Mouse (Mus musculus) CH12.LX (cell line): ENCODE measurements around the gene Fbl. TPM values are rescaled to one million over a fixed set of nuclear protein-coding genes. Genes with fewer than 3 reads are reported as not detected.
A peak's percentile ranks its signal among the peaks of the same experiment; 100 is the strongest.

Experiments used
- DNase-seq: peaks from one replicate; pipeline ENCODE4 v3.0.0-alpha.2; 2013; ENCODE audit errors: extremely low read depth
- H3K27ac ChIP-seq: 2 replicates; pipeline ENCODE4 v1.5.1; 2012; ENCODE audit warnings: low read depth, mild to moderate bottlenecking, control low read depth, moderate library complexity; ENCODE audit not compliant: insufficient read depth
- H3K27me3 ChIP-seq: replicated peaks from 2 replicates; pipeline ENCODE3; 2012; ENCODE audit warnings: inconsistent platforms
- H3K36me3 ChIP-seq, 2 experiments: replicated peaks in 1 of 2; 2 replicates each; pipeline versions ENCODE3 to v1.6.1; 2012; ENCODE audit warnings: inconsistent platforms in 1 of 2, low read length in 1 of 2, mild to moderate bottlenecking in 1 of 2, mixed read lengths in 1 of 2, moderate library complexity in 1 of 2; ENCODE audit not compliant: control insufficient read depth in 1 of 2, insufficient read depth in 1 of 2
- H3K4me1 ChIP-seq, 2 experiments: 2 replicates each; pipeline ENCODE4 v1.6.1; 2012; ENCODE audit warnings: inconsistent platforms in 1 of 2, moderate library complexity in 1 of 2; ENCODE audit not compliant: insufficient read depth in 2 of 2, control insufficient read depth in 1 of 2
- H3K4me2 ChIP-seq: 2 replicates; pipeline ENCODE4 v1.6.1; 2012; ENCODE audit warnings: low read depth, mild to moderate bottlenecking, control low read depth; ENCODE audit not compliant: poor library complexity, insufficient read depth, severe bottlenecking
- H3K4me3 ChIP-seq, 3 experiments: fragments of 150-350 bp in 1 of 3; sonication (generic) in 1 of 3; replicated peaks in 1 of 3; 2 replicates each; pipeline versions ENCODE3 to v1.5.1; 2011 to 2012; ENCODE audit warnings: low read depth in 2 of 3, low read length in 2 of 3, mild to moderate bottlenecking in 2 of 3, moderate library complexity in 2 of 3, control low read depth in 1 of 3, improper control_type of control experiment in 1 of 3, inconsistent platforms in 1 of 3, mixed read lengths in 1 of 3; ENCODE audit not compliant: poor library complexity in 1 of 3
- H3K79me2 ChIP-seq: replicated peaks from 2 replicates; pipeline ENCODE4 v1.6.1; 2012; ENCODE audit warnings: mild to moderate bottlenecking, moderate library complexity; ENCODE audit not compliant: control insufficient read depth, poor library complexity, insufficient read depth, severe bottlenecking; ENCODE audit errors: extremely low read depth
- H3K9ac ChIP-seq: 2 replicates; pipeline ENCODE4 v1.6.1; 2012; ENCODE audit warnings: low read depth, mild to moderate bottlenecking, control low read depth, moderate library complexity; ENCODE audit not compliant: insufficient read depth
- H3K9me3 ChIP-seq: replicated peaks from 2 replicates; pipeline ENCODE3; 2012; ENCODE audit warnings: low read length, inconsistent platforms, mixed read lengths
- BHLHE40 ChIP-seq: IDR thresholded peaks from 2 replicates; pipeline ENCODE4 v1.6.1; 2011; ENCODE audit warnings: mild to moderate bottlenecking, low read depth, low read length, improper control_type of control experiment
- CHD1 ChIP-seq: IDR thresholded peaks from 2 replicates; pipeline ENCODE4 v1.6.1; 2012; ENCODE audit warnings: low read depth, low read length, improper control_type of control experiment, inconsistent platforms
- E2F4 ChIP-seq: IDR thresholded peaks from 2 replicates; pipeline ENCODE4 v1.6.1; 2011; ENCODE audit warnings: low read depth, low read length, improper control_type of control experiment; ENCODE audit not compliant: insufficient replicate concordance
- EP300 ChIP-seq: IDR thresholded peaks from 2 replicates; pipeline ENCODE4 v1.6.1; 2011; ENCODE audit warnings: low read length, improper control_type of control experiment
- ETS1 ChIP-seq: conservative IDR thresholded peaks from 2 replicates; pipeline ENCODE4 v1.6.1; 2012; ENCODE audit warnings: low read depth, mild to moderate bottlenecking, inconsistent platforms, low read length, improper control_type of control experiment, moderate library complexity
- GABPA ChIP-seq: IDR thresholded peaks from 2 replicates; pipeline ENCODE4 v1.6.1; 2012; ENCODE audit warnings: low read depth, low read length, improper control_type of control experiment, inconsistent platforms; ENCODE audit not compliant: insufficient replicate concordance
- HCFC1 ChIP-seq: IDR thresholded peaks from 2 replicates; pipeline ENCODE4 v1.6.1; 2012; ENCODE audit warnings: low read depth, mild to moderate bottlenecking, inconsistent platforms, low read length, improper control_type of control experiment
- JUN ChIP-seq: IDR thresholded peaks from 2 replicates; pipeline ENCODE4 v1.6.1; 2011; ENCODE audit warnings: low read depth, mild to moderate bottlenecking, low read length, improper control_type of control experiment, moderate library complexity; ENCODE audit not compliant: insufficient read depth
- MAFK ChIP-seq: IDR thresholded peaks from 2 replicates; pipeline ENCODE4 v1.6.1; 2011; ENCODE audit warnings: low read length, improper control_type of control experiment; ENCODE audit not compliant: insufficient replicate concordance
- MAZ ChIP-seq: IDR thresholded peaks from 2 replicates; pipeline ENCODE4 v1.6.1; 2012; ENCODE audit warnings: low read depth, mild to moderate bottlenecking, inconsistent platforms, low read length, improper control_type of control experiment, moderate library complexity
- MEF2A ChIP-seq: IDR thresholded peaks from 2 replicates; pipeline ENCODE4 v1.6.1; 2014; ENCODE audit warnings: low read depth, mild to moderate bottlenecking, inconsistent platforms, low read length, improper control_type of control experiment, borderline replicate concordance
- MXI1 ChIP-seq: IDR thresholded peaks from 2 replicates; pipeline ENCODE4 v1.6.1; 2011; ENCODE audit warnings: mild to moderate bottlenecking, low read depth, low read length, improper control_type of control experiment
- NRF1 ChIP-seq: IDR thresholded peaks from 2 replicates; pipeline ENCODE4 v1.6.1; 2014; ENCODE audit warnings: low read depth, mild to moderate bottlenecking, inconsistent platforms, low read length, improper control_type of control experiment, moderate library complexity
- POLR2A ChIP-seq: IDR thresholded peaks from 2 replicates; pipeline ENCODE4 v1.6.1; 2011; ENCODE audit warnings: low read depth, mild to moderate bottlenecking, improper control_type of control experiment, low read length
- RAD21 ChIP-seq: IDR thresholded peaks from 2 replicates; pipeline ENCODE4 v1.6.1; 2011; ENCODE audit warnings: low read depth, mild to moderate bottlenecking, low read length, improper control_type of control experiment, moderate library complexity
- RCOR1 ChIP-seq: conservative IDR thresholded peaks from 2 replicates; pipeline ENCODE4 v1.6.1; 2012; ENCODE audit warnings: low read depth, mild to moderate bottlenecking, inconsistent platforms, low read length, improper control_type of control experiment
- SMC3 ChIP-seq: IDR thresholded peaks from 2 replicates; pipeline ENCODE4 v1.6.1; 2011; ENCODE audit warnings: low read depth, low read length, improper control_type of control experiment
- TCF12 ChIP-seq: IDR thresholded peaks from 2 replicates; pipeline ENCODE4 v1.6.1; 2014; ENCODE audit warnings: low read depth, mild to moderate bottlenecking, inconsistent platforms, low read length, improper control_type of control experiment
- UBTF ChIP-seq: IDR thresholded peaks from 2 replicates; pipeline ENCODE4 v1.6.1; 2012; ENCODE audit warnings: low read depth, mild to moderate bottlenecking, inconsistent platforms, low read length, improper control_type of control experiment, moderate library complexity
- USF1 ChIP-seq: IDR thresholded peaks from 2 replicates; pipeline ENCODE4 v1.6.1; 2014; ENCODE audit warnings: low read depth, mild to moderate bottlenecking, inconsistent platforms, low read length, improper control_type of control experiment
- USF2 ChIP-seq: conservative IDR thresholded peaks from 2 replicates; pipeline ENCODE4 v1.6.1; 2011; ENCODE audit warnings: low read depth, low read length, improper control_type of control experiment
- ZC3H11A ChIP-seq: IDR thresholded peaks from 2 replicates; pipeline ENCODE4 v1.6.1; 2012; ENCODE audit warnings: low read depth, mild to moderate bottlenecking, inconsistent platforms, low read length, improper control_type of control experiment
- ZKSCAN1 ChIP-seq: IDR thresholded peaks from 2 replicates; pipeline ENCODE4 v1.6.1; 2012; ENCODE audit warnings: low read depth, inconsistent platforms, low read length, improper control_type of control experiment, borderline replicate concordance
- ZNF384 ChIP-seq: IDR thresholded peaks from 2 replicates; pipeline ENCODE4 v1.6.1; 2012; ENCODE audit warnings: low read depth, low read length, improper control_type of control experiment, inconsistent platforms
- dilution Hi-C: fragments of 300-500 bp; cut with MboI; formaldehyde crosslinking; loops from 2 replicates; pipeline ENCODE4 v1.14.3; 2020; ENCODE audit warnings: low sequenced_read_pairs; ENCODE audit not compliant: extremely low pct_unique_long_range_greater_than_20kb, extremely low pct_ligation_motif_present
- in situ Hi-C: fragments of 300-500 bp; cut with MboI; formaldehyde crosslinking; loops from 3 replicates; pipeline ENCODE4 v1.14.3; 2019; ENCODE audit warnings: low sequenced_read_pairs, low pct_ligation_motif_present, low pct_unique_long_range_greater_than_20kb, mixed read lengths
- polyA plus RNA-seq: library from polyadenylated mRNA; unstranded; fragments of >175 nt; gene quantifications from 2 replicates; pipeline ENCODE4 v1.2.1, GENCODE M21; 2012; ENCODE audit warnings: low read depth; ENCODE audit not compliant: insufficient read length
- total RNA-seq, 2 experiments: library from RNA; depleted of rRNA; stranded (reverse); fragments of 300-350 nt in 1 of 2; fragments of >200 nt in 1 of 2; gene quantifications; 2 replicates each; pipeline ENCODE4 v1.2.3; 2012 to 2014

Gene Fbl
- total and polyA plus RNA-seq, 3 experiments = 151 to 426 (median 180) TPM

DNA sequence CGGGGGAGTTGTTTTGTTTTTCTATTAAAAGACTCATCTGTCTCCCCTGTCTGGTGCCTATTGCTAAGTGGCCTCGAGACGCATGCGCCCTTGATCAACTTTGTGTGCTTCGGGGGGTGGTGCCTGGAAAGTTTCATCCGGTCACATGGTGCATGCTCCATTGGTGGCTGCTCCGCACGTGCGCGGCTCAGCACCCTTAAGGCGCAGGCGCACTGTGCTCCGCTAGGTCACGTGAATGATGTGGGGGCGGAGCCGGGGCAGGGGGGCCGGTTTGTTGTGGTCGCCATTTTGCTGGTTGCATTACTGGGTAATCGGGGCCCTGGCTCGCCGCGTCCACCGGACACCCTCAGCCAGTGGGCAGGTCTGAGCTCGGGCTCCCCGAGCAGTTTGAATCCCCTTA, 9.7 kb downstream of the Fbl start, which contains the start of gene Dyrk1b:
Gene Dyrk1b (plus strand): TSS at position 242 of the 400 bp plus-strand sequence.
- dilution Hi-C loops = no loop called here
- Histone ChIP-seq H3K9ac (no peak within 1 kb of the TSS), H3K27me3 (no peaks in the 10 kb centered on the region), H3K79me2 (peaks cover 13% of the 10 kb centered on the region), H3K4me3 (no peak within 1 kb of the TSS), H3K27ac (no peak within 1 kb of the TSS)
- no peak for TF ChIP-seq ZNF384
- no peak for TF ChIP-seq JUN
- peak; percentile 60; the same call in 1 of the 2 replicates for TF ChIP-seq BHLHE40
- no peak for TF ChIP-seq E2F4
- no peak for TF ChIP-seq SMC3
- TF ChIP-seq USF1 = peak; percentile 22; the same call in 1 of the 2 replicates
- 0 out of 2 replicates have a peak, but pooled peaks have one; percentile 17 for TF ChIP-seq POLR2A
- TF ChIP-seq CHD1 = no peak
- TF ChIP-seq RCOR1 = no peak
- TF ChIP-seq MXI1 = no peak
- TF ChIP-seq HCFC1 = no peak
- no peak for TF ChIP-seq ZC3H11A
- TF ChIP-seq ETS1 = no peak
- TF ChIP-seq ZKSCAN1 = no peak
- no peak for TF ChIP-seq RAD21
- TF ChIP-seq USF2 = no peak; the same call in 1 of the 2 replicates
- no peak for TF ChIP-seq MAZ
- no peak for TF ChIP-seq EP300
- TF ChIP-seq TCF12 = no peak
- TF ChIP-seq NRF1 = peak; percentile 54
- no peak for TF ChIP-seq UBTF
- TF ChIP-seq MEF2A = no peak
- no peak for TF ChIP-seq GABPA
- no peak for TF ChIP-seq MAFK
- TF ChIP-seq, all 38 proteins: peak for 4
- Histone ChIP-seq H3K9me3 (no peaks in the 10 kb centered on the region), H3K4me1 (peaks cover 0 to 7% of the 10 kb centered on the region in 2 experiments; a peak in 1 of 4 replicates), H3K4me2 (no peak within 1 kb of the TSS), H3K36me3 (peaks cover 88 to 100% of the 10 kb centered on the region in 2 experiments)
- DNase-seq = peak; percentile 31
- in situ Hi-C loops = no loop called here
